Mouse (Mus musculus) liver, adult 2 months (tissue): Measurements from ENCODE around the gene D030056L22Rik.

Source experiments
- CTCF ChIP-seq: fragments of 200-500 bp; IDR thresholded peaks from 2 replicates; pipeline ENCODE4 v1.5.1; 2011; ENCODE audit warnings: low read depth, low read length, control low read depth
- POLR2A ChIP-seq: fragments of 200-500 bp; IDR thresholded peaks from 2 replicates; pipeline ENCODE4 v1.6.1; 2011; ENCODE audit warnings: low read length, control low read depth; ENCODE audit not compliant: insufficient read depth; ENCODE audit errors: extremely low read depth

DNA sequence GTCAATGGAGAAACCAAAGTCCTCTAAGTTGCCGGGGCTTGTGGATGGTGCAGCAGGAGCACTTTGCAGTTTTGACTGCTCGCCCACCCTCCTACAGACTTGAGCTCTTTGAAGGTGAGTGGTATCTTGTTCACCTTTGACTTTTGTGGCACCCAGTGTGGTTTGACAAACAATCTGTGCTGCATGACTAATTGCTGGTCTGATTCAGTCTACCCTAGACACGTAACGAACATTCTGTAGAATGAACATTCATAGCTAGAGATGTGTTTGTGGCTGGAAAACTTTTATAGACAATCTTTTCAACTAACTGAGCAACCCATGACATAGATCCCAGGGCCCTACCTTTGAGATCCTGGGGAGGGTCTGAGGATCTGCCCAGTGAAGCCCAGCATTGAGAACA lies 34.4 kb downstream of the D030056L22Rik start:
- TF ChIP-seq POLR2A (no peak), CTCF (no peak)
